Mouse (Mus musculus) cerebellum, adult (tissue): ENCODE data around the gene Rasgef1c.
A peak's percentile ranks its signal among the peaks of the same experiment; 100 is the strongest.

Experiments used
- ATAC-seq: cut with Nextera tagmentation; 2 replicates; pipeline ENCODE4 v1.9.2; 2017; ENCODE audit warnings: mild to moderate bottlenecking, moderate library complexity, mixed read lengths; ENCODE audit not compliant: insufficient number of reproducible peaks, low FRiP score, low TSS enrichment

Rasgef1c gene

DNA sequence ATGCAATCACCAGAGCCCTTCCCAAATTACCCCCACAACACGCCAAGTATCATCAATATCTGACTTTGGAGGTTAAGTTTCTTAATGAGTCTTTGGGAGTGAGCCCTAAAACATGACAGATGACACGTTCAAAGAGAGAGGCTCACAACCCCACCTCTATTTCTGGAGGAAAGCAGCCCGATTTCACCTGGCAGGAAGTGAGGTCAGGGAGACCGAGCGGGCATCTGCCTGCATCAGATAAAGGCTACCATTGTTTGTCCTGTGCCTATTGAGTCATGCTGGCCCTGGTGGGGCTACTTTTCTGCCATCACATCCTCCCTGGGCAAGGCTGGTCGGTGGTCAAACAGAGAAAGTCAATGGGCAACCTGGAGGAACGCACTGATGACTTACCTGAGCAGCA is 115.9 kb downstream of the Rasgef1c start:
- no peak for ATAC-seq

DNA sequence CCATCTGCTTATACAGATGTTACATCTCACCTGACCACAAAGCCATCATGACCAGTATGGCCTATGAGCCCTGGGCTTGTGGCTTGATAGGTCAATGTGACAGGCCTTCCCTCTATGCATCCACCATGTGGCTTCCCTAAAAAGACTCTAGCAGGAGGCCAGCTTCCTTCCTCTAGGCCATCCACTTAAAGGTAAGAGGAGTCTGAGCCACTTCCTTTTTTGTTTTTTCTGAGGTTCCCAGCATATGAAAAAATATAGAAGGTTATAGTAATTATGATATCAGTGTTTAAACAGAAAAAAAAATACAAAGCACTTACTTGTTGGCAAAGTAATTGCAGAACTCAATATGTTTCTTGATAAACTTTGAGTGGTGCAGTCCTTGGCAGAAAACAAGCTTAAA is 117.2 kb downstream of the Rasgef1c start:
- no peak for ATAC-seq

DNA sequence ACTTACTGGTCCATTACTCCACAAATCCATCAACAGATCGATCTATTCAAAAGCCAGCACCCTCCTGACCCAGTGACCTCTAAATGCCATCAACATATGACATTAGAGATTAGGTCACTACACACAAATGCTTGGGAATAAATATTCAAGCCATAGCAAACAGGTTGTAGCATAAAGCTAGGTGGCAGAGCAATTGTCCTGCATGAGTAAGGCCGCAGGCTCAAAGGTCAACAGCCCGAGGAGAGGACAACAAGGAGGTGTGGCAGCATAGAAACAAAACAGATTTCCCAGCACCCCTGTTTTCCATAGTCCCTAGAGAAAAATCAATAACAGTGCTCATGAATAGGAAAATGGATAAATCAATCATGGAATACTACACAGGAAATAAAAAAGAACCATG is 120.5 kb downstream of the Rasgef1c start:
- no peak for ATAC-seq

GRCm38 (mm10) chr11:50024445-50024832 is 122.8 kb downstream of the Rasgef1c start:
- no peak for ATAC-seq

DNA sequence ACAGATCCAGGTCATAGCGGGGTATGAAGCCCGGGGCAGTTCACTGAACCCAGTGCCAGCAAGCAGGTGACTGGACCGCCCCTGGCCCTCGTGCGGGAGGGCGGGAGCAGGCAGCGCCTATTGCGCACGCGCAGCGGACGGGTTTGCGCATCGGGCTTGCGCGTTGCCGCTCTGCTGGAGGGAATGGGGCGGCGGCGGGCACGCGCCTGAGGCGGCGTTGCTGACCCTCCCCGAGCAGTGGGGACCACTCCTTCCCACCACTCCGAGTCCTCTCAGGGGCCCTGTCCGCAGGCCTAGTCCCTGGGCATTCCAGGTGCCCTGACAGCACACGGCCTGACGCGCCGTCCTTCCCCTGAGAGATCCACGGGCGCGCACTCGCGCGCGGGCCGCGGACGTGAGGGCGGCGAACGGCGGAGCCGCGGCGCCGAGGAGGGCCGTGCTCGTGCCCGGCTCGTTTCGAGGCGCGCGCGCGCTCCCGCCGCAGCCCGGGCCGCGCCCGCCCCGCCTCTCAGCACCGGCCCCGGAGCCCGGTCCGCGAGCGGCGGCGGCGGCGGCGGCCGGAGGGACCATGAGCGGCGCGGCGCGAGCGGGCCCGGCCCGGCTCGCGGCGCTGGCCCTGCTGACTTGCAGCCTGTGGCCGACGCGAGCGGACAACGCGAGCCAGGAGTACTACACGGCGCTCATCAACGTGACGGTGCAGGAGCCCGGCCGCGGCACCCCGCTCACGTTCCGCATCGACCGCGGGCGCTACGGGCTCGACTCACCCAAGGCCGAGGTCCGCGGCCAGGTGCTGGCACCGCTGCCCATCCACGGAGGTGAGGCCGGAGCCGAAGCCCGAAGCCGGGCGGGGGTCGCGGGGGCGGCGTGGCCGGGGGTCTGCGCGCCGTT is 123.4 kb downstream of the Rasgef1c start, which contains the start of gene Rnf130:
Rnf130 (plus strand) TSS at position 514 of the 888 bp plus-strand sequence.
- peak; percentile 90 for ATAC-seq

GRCm38 (mm10) chr11:50025721-50026520 is 124.3 kb downstream of the Rasgef1c start:
- no peak for ATAC-seq

DNA sequence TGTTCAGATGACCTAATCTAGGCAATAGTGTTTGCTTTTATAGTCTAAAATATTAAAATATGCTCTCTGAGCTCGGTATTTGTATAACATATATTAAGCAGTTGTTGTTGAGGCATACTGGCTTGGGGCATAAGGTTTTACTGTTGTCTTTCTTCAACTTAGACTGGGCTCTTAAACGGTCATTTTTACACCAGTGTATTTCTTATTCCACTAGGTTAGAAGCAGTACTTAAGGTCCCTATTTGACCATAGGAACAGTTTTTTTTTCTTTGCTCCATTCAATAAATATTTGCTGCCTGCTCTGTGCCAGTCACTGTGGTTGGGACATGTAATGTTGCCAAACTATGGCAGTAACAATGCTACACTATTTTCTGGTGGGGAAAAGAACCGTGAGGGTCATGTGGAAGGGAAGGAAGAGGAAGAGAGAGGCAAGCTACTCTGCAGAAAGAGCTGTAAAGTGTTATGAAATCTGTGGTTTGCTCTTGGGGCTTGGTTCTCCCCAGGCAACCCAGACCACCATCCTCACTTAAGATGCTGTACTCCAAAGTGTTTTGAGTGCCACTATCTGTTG is 125.0 kb downstream of the Rasgef1c start:
- no peak for ATAC-seq

- ATAC-seq = no peak
Measured at GRCm38 (mm10) chr11:50028416-50028815, 126.8 kb downstream of the Rasgef1c start.
